Mouse (Mus musculus) layer of hippocampus, adult 9-10 months (tissue): ENCODE measurements around the gene Acsbg1.
"Not testable (repeated sequence)": the region's sequence is repeated elsewhere in the genome, so short reads cannot be mapped to it uniquely, and the experiment has no call there.

Experiments used
- DNase-seq: peaks from one replicate; pipeline ENCODE4 v3.0.0; 2022; ENCODE audit warnings: low spot score

The Acsbg1 gene

DNA sequence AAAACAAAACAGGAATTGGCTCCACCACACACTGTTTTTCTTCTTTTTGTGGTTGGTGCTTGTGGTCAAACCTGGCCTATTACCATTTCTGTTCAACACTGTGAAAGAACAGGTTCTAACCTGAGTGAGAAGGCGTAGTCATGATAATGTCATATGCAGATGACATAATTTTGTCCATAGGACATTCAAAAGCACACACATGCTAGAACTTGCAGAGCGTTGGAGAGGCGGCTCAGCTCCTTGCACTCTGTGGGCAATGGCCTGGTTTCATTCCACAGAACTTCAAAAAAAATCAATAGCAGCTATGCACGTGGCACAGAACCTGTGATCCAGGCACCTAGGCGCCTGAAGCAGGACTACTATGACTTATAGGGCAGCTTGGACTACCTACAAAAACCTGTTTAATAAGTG lies 48.9 kb downstream of the Acsbg1 start:
- DNase-seq: no peak

DNA sequence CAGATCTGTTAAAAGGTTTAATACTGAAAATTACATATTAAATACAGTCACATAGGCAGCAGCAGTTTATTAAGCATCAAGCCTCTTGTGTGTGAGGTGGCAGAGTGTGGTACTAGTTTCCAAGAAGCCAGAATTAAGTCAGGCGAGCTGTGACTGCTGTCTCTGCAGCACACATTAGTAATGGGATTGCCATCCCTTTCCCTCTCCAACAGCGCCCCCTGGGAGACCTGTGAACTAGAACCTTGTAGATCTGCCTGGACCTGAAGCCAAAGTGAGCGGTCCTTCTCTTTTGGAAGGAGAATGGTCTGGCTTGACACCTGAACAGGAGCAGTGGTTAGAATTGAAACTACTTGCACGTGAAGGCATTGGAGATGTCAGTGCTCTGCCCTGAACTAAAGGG lies 56.8 kb downstream of the Acsbg1 start:
- no peak for DNase-seq

- no peak for DNase-seq
Measured at GRCm38 (mm10) chr9:54604131-54604654, 57.5 kb downstream of the Acsbg1 start.

GRCm38 (mm10) chr9:54602916-54603315 lies 58.8 kb downstream of the Acsbg1 start:
- no peak for DNase-seq

DNA sequence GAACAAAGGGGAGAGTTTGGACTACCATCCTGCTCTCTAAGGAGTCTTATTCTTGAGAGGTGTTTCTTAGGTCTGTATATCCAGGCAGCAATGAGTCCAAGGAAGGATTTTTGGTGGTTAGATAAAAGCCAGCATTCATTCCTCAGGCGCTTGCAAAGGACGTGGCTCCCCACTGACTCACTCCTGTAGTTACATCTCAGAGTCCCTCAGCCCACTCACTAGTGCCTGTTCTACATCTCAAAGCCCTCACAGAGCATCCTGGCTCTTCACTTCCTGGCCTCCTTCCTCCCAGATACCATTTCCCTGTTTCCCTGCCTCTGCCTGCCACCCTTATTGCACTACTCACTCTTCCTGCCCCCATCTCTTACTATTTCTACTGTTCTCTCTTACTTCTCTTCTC lies 59.3 kb downstream of the Acsbg1 start:
- no peak for DNase-seq

GRCm38 (mm10) chr9:54596752-54597465 lies 64.8 kb downstream of the Acsbg1 start:
- no peak for DNase-seq

DNA sequence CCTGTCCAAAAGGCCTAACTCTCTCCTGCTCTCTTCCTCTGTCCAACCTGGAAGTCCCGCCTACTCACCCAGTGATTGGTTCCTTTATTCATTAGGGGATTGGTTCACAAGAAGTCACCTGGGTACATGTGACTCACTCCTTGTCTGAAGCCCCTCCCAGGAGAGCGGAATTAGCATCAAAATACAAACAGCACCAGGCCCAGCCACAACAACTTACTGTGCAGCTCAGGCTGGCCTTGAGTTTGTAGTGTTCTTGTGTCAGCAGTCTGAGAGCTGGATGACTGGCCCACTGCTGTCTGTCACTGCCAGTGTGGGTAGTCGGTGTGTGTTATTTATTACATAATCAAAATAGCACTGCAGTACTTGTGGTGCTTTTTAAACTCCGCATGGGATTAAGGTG lies 68.0 kb downstream of the Acsbg1 start:
- not testable (repeated sequence) for DNase-seq

DNA sequence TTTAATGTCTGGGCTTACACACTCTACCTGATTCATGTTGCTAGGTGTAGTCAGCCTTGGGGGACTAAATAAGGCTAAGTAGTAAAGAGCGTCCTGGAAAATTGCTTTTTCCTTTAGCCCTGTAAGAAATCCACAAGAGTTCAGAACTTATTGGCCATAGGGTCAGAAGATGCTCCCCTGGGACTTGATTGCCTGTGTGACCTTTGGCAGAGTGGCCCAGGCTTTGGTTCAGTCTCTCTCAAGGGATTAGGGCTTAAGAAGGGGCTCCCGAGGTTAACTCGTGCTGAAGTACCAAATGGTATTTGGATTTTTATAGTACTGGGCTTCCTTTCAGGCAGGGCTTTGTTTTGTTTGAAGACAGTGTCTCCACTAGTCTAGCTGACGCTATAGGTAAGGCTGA lies 73.8 kb downstream of the Acsbg1 start:
- no peak for DNase-seq

DNA sequence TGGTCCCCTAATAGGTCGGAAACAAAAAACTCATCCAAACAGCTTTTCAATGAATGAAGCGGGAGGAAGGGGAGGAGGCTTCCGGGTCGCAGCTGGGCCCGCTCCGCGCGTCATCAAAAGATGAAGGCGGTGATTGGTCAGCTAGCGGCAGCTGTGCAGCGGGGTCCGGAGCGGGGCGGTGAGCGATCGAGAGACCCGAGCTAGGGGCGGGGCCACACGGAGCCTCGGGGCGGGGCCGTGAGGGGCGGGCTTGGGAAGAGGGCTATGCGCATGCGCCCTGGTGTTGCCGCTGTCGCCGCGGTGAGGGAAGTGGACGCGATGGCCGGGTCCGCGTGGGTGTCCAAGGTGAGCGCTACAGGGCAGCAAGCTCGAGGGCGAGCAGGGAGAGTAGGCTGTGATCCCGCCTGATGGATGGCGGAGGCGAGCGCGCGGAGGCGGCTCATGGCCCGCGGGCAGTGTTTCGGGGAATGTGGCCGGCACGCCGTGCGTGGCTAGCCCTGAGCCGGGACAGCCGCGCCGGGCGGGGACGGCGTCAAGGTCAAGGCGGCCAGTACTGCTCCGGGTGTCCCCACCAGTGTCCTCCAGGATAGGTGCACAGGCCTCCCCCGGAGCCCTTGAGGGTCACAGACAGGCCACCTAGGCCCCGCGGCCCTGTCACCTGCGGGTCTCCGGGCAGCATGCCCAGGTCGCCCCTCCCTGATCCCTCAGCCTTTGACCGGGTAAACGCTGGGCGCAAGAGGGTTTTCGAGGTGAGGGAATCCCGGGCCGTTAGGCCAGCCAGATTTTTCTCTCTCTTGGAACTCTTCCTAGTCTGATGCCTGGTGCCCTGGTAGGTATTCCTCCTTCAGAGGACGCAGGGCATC lies 75.2 kb downstream of the Acsbg1 start, which contains the start of gene Idh3a:
Gene Idh3a (plus strand): TSS at position 136 of the 863 bp plus-strand sequence.
- peak; percentile 84 for DNase-seq

GRCm38 (mm10) chr9:54585839-54586198 lies 75.9 kb downstream of the Acsbg1 start:
- no peak for DNase-seq

DNA sequence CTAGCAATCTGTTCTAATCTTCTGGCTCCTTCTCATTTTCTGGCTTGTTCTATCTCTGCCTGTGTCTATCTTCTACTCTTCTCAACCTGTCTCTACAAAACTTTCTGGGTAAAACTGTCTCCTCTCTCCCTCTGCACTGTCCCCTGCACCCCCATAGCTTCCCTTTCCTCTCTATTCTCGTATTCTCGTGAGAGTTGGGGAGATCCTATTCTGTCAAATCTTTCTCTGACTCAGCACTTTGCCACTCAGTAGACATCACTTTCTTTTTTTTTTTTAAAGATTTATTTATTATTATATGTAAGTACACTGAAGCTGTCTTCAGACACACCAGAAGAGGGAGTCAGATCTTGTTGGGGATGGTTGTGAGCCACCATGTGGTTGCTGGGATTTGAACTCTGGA lies 77.5 kb downstream of the Acsbg1 start:
- not testable (repeated sequence) for DNase-seq

DNA sequence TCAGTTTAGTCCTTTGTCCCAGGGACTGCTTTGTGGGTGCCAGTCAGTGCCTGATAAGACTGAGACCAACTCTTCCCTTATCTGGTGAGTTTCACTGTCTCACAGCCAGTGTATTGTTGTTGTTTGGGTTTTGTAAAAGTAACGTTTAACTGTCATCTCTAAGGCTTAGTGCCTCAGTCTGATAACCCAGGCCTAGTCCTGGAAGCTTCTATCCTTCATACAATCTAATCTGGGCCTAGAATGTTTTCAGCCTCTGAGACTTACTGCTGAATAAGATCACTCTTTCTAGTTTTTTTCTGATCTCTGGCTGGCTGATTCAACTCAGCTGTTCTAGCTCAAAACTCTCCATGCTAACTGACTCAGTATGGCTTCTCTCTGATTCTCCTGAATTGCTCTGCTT lies 78.0 kb downstream of the Acsbg1 start:
- DNase-seq: no peak

GRCm38 (mm10) chr9:54571130-54571839 lies 90.4 kb downstream of the Acsbg1 start:
- DNase-seq: no peak

DNA sequence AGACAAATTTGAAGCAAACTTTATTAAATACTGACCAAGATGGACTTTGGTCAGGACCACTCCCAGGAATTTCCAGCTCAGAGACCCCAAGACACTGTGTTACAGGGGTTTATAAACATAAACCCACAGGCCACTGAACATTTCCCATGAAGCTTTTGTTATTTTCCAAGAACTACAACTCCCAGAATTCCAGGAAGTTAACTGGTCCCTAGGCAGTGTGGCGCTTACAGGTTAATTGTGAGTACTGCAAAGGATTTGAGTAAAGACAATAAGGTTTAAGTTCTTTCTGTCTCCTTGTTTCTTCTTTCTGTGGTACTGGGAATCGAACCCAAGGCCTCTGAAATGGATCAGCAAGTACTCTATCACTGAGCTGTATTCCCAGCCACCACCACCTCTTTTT lies 92.9 kb downstream of the Acsbg1 start:
- DNase-seq: no peak

- no peak for DNase-seq
Measured at GRCm38 (mm10) chr9:54566958-54567357, 94.7 kb downstream of the Acsbg1 start.

- DNase-seq: no peak
Measured at GRCm38 (mm10) chr9:54560831-54561601, 100.7 kb downstream of the Acsbg1 start.

GRCm38 (mm10) chr9:54559771-54560471 lies 101.7 kb downstream of the Acsbg1 start, which contains the start of gene Cib2:
Cib2 (minus strand) TSS chr9:54560218.
- peak; percentile 60 for DNase-seq

DNA sequence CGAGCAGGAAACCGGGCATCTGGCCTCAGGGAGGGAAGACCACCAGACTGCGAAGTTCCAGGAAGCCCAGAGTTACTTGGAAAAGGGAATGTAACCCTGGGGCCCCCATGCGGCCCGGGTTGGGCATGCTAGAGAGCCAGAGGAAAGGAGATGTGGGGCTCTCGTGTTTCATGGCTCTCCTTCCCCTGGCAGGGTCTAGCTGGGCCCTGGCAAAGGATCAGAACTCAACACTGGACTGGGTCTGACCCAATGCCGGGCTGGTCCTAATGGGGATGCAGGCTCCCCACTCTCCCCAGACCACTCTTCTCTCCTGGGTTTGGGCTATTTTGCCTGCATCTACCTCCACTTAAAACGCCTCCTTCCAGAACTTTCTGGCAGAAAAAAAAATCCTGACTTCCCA lies 102.9 kb downstream of the Acsbg1 start:
- no peak for DNase-seq

DNA sequence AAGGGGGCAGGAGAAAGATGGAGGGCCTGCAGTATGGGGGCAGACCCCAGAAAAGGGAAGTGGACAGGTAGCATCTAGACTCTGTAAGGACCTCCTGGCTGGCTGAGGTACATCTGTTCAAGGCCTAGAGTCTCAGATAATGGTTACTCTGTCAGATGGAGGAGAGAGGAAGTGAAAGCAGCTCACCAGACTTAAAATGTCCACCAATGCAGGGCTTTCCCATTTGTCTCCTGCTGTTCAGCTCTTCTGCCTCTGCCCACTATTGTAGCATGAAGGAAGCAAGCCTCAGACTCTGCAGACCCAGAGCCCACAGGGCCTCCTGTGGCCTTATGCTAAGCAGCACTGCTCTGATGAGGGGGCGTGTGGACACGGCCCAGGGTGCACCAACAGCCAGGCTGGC lies 106.6 kb downstream of the Acsbg1 start:
- no peak for DNase-seq
